Mouse (Mus musculus) monocyte, adult 59 days (primary cell): ENCODE data around the gene Gdap2. TPM values are rescaled to one million over a fixed set of nuclear protein-coding genes. Genes with fewer than 3 reads are reported as not detected.

Source experiments
- total RNA-seq, 2 experiments: library from RNA; stranded (reverse); gene quantifications; one replicate each; pipeline ENCODE4 v1.2.4; 2023

The Gdap2 gene
- 10 to 100 TPM; 41.8 to 42.7 TPM for total RNA-seq

DNA sequence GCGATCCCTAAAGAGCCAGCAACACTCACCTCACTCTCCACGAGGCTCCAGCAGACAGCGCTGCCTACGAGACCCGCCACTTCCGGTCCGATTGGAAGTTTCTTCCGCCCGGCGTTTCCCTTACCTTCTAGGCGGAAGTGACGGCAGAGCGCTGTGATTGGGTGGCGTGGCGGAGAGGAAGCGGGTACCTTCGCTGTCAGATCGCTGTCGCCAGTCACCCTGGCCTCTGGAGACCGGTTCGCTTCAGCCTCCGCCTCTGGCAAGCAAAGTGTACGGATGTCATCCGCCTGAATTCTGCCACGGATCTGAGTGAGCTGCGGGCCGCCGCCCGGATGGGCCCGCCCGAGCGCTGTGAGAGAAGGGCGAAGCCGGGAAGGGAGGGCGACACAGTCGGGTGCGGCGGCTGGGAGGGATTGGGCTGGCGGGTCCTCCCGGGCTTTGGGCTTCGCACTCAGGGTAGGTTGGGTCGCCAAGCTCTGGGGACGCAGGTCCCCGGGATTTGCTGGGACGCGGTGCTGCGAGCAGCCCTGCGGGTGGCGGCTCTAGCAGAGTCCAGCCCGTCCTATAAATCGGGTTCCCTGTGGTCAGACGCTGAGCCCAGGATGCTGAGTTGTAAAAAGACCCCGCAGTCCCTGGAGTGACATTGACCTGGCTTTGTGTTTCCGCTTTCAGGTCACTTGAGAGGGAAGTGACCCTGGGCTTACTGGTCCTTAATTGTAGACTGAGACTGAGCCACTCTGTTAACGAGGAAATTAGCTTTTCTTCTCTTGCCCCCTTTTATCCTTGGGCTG lies at the start of gene Gdap2, which contains the start of gene Wdr3:
TSS of gene Gdap2 (plus strand) at position 67 of the 791 bp plus-strand sequence.
TSS of gene Wdr3 (minus strand) at position 93 of the 791 bp plus-strand sequence.

Other genes starting within 250 kb of the Gdap2 start
- 10 to 100 TPM; 71.7 to 75.4 TPM for gene Wdr3, start within 50 bp of the Gdap2 start, total RNA-seq